In the genomic region with DNA sequence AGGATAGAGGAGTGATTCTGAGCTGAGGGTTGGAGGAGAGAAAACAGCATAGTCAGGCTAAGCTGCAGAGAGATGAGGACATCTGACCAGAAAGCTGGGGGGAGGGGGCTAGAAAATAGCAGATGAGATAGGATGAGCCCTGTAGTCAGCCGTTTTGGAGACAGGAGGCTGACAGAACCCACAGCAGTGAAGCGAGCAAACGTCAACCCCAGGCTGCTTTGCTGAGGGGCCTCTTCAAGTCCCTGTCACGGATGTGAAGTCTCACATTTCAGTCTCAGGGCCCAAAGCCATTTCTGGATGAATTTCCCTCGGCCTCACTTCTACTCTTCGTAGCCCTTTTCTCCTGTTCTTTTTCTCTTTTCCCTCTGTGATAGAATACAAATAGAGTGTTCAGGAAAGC, we compare ENCODE assay signal across 26 mouse cellular contexts.
A peak's percentile ranks its signal among the peaks of the same experiment; 100 is the strongest.
DNase-seq lines count a peak whose midpoint lies in the region; ATAC-seq lines count a peak whose summit lies in the region.
"Had no signal": no experiment of that assay in that cellular context is flagged by ENCODE, and none has a peak within 500 bp of the region (broad histone marks: within the 10 kb centered on the region; RNA-seq: fewer than 3 reads in every experiment).

No protein-coding gene starts in this region.

- no peak overlapping the region for H3K9ac ChIP-seq in kidney, embryonic 15.5 days
- H3K9ac ChIP-seq in lung, embryonic 16.5 days (ENCODE audit: low read length): no peak overlapping the region
- H3K9ac ChIP-seq in stomach, embryonic 14.5 days (replicated peaks; ENCODE audit: low read depth, low read length): no peak overlapping the region
- no peak overlapping the region for H3K9ac ChIP-seq in liver, embryonic 11.5 days (ENCODE audit: low read depth, low read length)
- H3K9ac ChIP-seq: heart, embryonic 15.5 days; hindbrain, embryonic 13.5 days; liver, embryonic 13.5 days; neural tube, embryonic 12.5 days had no signal

- no peaks in the 10 kb centered on the region for H3K27me3 ChIP-seq in kidney, embryonic 15.5 days
- H3K27me3 ChIP-seq in lung, embryonic 16.5 days (ENCODE audit: control insufficient read depth, insufficient read depth, low read depth, low read length): no peaks in the 10 kb centered on the region
- no peaks in the 10 kb centered on the region for H3K27me3 ChIP-seq in stomach, embryonic 14.5 days (ENCODE audit: control insufficient read depth, insufficient read depth, low read length)
- H3K27me3 ChIP-seq in liver, embryonic 11.5 days (replicated peaks; ENCODE audit: control insufficient read depth, insufficient read depth, low read length): no peaks in the 10 kb centered on the region
- H3K27me3 ChIP-seq: heart, embryonic 15.5 days; hindbrain, embryonic 13.5 days; liver, embryonic 13.5 days; neural tube, embryonic 12.5 days had no signal

- 26% methylated on average over 6 of the region's 6 CpGs for WGBS in kidney, embryonic 15.5 days
- 30% methylated on average over 6 of the region's 6 CpGs for WGBS in lung, embryonic 16.5 days
- WGBS in stomach, embryonic 14.5 days: 35% methylated on average over 6 of the region's 6 CpGs
- 51% methylated on average over 6 of the region's 6 CpGs for WGBS in liver, embryonic 11.5 days

- no peak overlapping the region for H3K4me2 ChIP-seq in kidney, embryonic 15.5 days
- no peak overlapping the region for H3K4me2 ChIP-seq in lung, embryonic 16.5 days (ENCODE audit: low read depth, low read length)
- H3K4me2 ChIP-seq in stomach, embryonic 14.5 days (replicated peaks; ENCODE audit: low read depth, low read length): no peak overlapping the region
- no peak overlapping the region for H3K4me2 ChIP-seq in liver, embryonic 11.5 days
- H3K4me2 ChIP-seq: heart, embryonic 15.5 days; hindbrain, embryonic 13.5 days; liver, embryonic 13.5 days; neural tube, embryonic 12.5 days had no signal

- peaks cover 4% of the 10 kb centered on the region for H3K4me1 ChIP-seq in kidney, embryonic 15.5 days
- peaks cover 11% of the 10 kb centered on the region for H3K4me1 ChIP-seq in lung, embryonic 16.5 days (replicated peaks; ENCODE audit: control insufficient read depth, insufficient read depth, low read length)
- H3K4me1 ChIP-seq in stomach, embryonic 14.5 days (ENCODE audit: control insufficient read depth, insufficient read depth, low read length): peaks cover 15% of the 10 kb centered on the region; the same call in 1 of the 2 replicates
- no peaks in the 10 kb centered on the region for H3K4me1 ChIP-seq in liver, embryonic 11.5 days (replicated peaks; ENCODE audit: control insufficient read depth, insufficient read depth, low read length)
- H3K4me1 ChIP-seq: liver, embryonic 13.5 days; neural tube, embryonic 12.5 days had no signal

- DNase-seq in kidney, adult 18-20 months: no peak
- no peak for DNase-seq in lung, adult 18-20 months
- DNase-seq in liver, embryonic 11.5 days (ENCODE audit: low spot score): no peak
- DNase-seq: adrenal gland, adult 2 months; adrenal gland, postnatal 36 days; B cell, adult 2 months; cerebellum, adult 18-20 months; cerebellum, postnatal 10 days; gastrocnemius, postnatal 14 days; kidney, adult 11 months; kidney, postnatal 14 days; left cerebral cortex, postnatal 4 days; liver, embryonic 13.5 days; lung, postnatal 10 days; right cerebral cortex, adult 18-20 months; spleen, adult 18-20 months had no signal

- H3K9me3 ChIP-seq in kidney, embryonic 15.5 days (replicated peaks): no peaks in the 10 kb centered on the region
- no peaks in the 10 kb centered on the region for H3K9me3 ChIP-seq in lung, embryonic 16.5 days (ENCODE audit: control insufficient read depth, low read length)
- no peaks in the 10 kb centered on the region for H3K9me3 ChIP-seq in stomach, embryonic 14.5 days (ENCODE audit: control insufficient read depth, low read depth, low read length)
- no peaks in the 10 kb centered on the region for H3K9me3 ChIP-seq in liver, embryonic 11.5 days (ENCODE audit: control insufficient read depth, low read length)
- H3K9me3 ChIP-seq: heart, embryonic 10.5 days; heart, embryonic 15.5 days; hindbrain, embryonic 13.5 days; liver, embryonic 13.5 days; midbrain, embryonic 10.5 days; neural tube, embryonic 12.5 days had no signal

- H3K4me3 ChIP-seq in kidney, embryonic 15.5 days (replicated peaks): no peak overlapping the region
- no peak overlapping the region for H3K4me3 ChIP-seq in lung, embryonic 16.5 days (ENCODE audit: low read length)
- no peak overlapping the region for H3K4me3 ChIP-seq in stomach, embryonic 14.5 days (ENCODE audit: low read depth, low read length)
- H3K4me3 ChIP-seq in liver, embryonic 11.5 days (ENCODE audit: low read depth, low read length): no peak overlapping the region
- H3K4me3 ChIP-seq: heart, embryonic 10.5 days; heart, embryonic 15.5 days; hindbrain, embryonic 13.5 days; liver, embryonic 13.5 days; midbrain, embryonic 10.5 days; myocyte; neural tube, embryonic 12.5 days had no signal

- ATAC-seq in kidney, embryonic 15.5 days (replicated peaks; ENCODE audit: low FRiP score): 0 out of 2 replicates have a peak, but pooled peaks have one; percentile 44
- no peak for ATAC-seq in lung, embryonic 16.5 days (ENCODE audit: low read depth)
- ATAC-seq in stomach, embryonic 14.5 days (ENCODE audit: insufficient number of reproducible peaks, insufficient read depth, low FRiP score, low read depth): no peak
- no peak for ATAC-seq in liver, embryonic 11.5 days (replicated peaks; ENCODE audit: low FRiP score)
- ATAC-seq: forebrain, embryonic 14.5 days had no signal

- H3K36me3 ChIP-seq in kidney, embryonic 15.5 days: peaks cover 5% of the 10 kb centered on the region; the same call in 1 of the 2 replicates
- H3K36me3 ChIP-seq in lung, embryonic 16.5 days (ENCODE audit: control insufficient read depth, insufficient read depth, low read length): no peaks in the 10 kb centered on the region
- no peaks in the 10 kb centered on the region for H3K36me3 ChIP-seq in stomach, embryonic 14.5 days (ENCODE audit: control insufficient read depth, insufficient read depth, low read length)
- H3K36me3 ChIP-seq in liver, embryonic 11.5 days (ENCODE audit: control insufficient read depth, insufficient read depth, low read length): no peaks in the 10 kb centered on the region; the same call in 1 of the 2 replicates
- H3K36me3 ChIP-seq: hindbrain, embryonic 13.5 days; liver, embryonic 13.5 days; midbrain, embryonic 10.5 days; neural tube, embryonic 12.5 days had no signal

- H3K27ac ChIP-seq in kidney, embryonic 15.5 days: no peak overlapping the region
- H3K27ac ChIP-seq in lung, embryonic 16.5 days (ENCODE audit: low read length): peak overlapping the region; percentile 71
- peak overlapping the region; percentile 44; the same call in 1 of the 2 replicates for H3K27ac ChIP-seq in stomach, embryonic 14.5 days (ENCODE audit: low read length)
- no peak overlapping the region for H3K27ac ChIP-seq in liver, embryonic 11.5 days (ENCODE audit: low read depth, low read length)
- H3K27ac ChIP-seq: heart, embryonic 10.5 days; heart, embryonic 15.5 days; hindbrain, embryonic 13.5 days; liver, embryonic 13.5 days; midbrain, embryonic 10.5 days; neural tube, embryonic 12.5 days had no signal

Comparison
In these comparisons a context has a peak if more than half of its experiments do, and no peak if none do; other contexts are left out.
1. H3K27ac ChIP-seq: peak in lung, embryonic 16.5 days (single experiment) and stomach, embryonic 14.5 days (single experiment); none in kidney, embryonic 15.5 days (single experiment) and liver, embryonic 11.5 days (single experiment).